Mouse (Mus musculus): ENCODE measurements around the gene Pgrmc1.

Pgrmc1 gene

DNA sequence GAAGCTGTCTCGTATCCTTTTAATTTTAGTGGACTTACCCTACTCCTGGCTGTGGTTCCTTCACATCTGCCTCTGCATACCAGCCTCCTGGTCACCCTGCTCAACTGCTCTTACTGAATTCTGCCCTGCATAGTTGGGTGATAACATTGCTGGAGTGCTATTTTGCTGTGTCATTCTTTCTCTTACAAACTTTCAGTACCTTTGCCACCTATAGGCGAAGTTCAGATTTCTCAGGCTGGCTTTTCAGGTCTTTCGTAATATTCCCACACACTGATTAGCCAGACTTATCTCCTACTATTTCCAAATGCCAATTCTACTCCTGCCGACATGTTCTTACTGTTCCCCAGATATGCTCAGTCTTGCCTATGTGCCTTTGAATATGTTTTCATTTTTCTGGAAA lies 6.0 kb downstream of the Pgrmc1 start:
- no peak for DNase-seq (ENCODE audit: low spot score in 2 of 2)

DNA sequence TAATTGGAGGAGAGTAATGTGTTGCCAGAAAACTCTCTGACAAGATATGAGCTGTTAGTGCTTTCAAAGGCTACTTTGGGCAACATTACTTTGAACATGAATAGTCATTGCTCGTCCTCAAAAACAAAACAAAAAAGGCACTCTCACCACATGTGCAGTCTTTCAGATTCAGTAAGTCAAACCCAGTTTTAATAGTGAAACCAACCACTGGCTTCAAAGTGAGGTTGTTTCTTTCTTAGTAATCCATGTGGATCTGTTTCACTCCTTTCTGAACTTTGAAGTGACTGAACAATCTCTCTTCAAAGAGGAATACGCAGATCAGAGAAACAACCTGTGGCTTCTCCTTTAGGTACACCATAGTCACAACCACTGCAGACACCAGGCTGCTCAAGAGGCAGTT lies 11.1 kb downstream of the Pgrmc1 start:
- DNase-seq (ENCODE audit: low spot score in 2 of 2) = no peak

DNA sequence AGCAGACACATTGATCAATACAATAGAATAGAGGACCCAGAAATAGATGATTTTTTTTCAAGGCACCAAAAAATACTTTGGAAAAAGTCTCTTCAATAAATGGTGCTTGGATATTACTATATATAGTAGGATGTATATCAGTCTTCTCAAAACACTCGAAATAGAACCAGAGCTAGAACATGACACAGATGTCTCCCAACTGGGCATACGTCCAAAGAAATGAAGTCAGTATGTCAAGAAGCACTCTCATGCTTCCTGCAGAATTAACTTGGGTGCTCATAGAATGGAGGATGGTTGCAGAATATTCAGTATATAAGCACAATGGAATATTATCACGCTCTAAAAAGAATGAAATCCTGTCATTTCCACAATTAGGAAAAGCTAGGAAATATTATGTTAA lies 30.1 kb downstream of the Pgrmc1 start:
- DNase-seq (ENCODE audit: low spot score in 2 of 2) = no peak

DNA sequence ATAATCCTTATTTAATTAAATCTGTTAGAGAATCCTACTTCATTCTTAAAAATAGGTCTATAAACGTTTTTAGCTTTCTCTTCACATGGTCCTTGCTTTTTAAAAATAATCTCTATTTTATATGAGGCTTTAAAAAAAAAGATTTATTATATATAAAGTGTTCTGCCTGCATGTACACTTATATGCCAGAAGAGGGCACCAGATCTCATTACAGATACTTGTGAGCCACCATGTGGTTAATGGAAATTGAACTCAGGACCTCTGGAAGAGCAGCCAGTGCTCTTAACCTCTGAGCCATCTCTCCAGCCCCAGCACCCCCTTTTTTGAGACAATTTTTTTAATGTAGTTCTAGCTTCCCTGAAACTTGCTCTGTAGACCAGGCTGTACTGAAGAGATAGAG lies 32.8 kb downstream of the Pgrmc1 start:
- no peak for DNase-seq (ENCODE audit: low spot score in 2 of 2)

DNA sequence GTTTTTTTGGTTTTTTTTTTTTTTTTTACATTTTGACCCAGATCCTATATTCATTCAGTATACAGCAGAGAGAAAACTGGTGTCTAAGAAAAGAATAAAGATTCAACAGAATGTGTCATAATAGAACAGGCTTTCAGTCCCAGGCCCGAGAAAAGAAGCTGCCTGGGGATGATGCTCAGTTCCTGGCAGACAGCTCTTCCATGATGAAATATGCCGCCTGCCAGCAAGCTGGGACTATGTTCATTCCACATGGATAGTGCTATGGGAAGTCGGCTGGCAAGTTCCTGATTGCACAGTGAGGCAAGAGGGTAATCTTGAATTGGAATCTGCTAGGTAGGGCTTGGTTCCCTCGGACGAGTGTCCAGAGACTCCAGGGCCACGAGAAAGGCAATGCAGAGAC lies 42.0 kb downstream of the Pgrmc1 start:
- peak in 1 of 2 experiments; percentile 12 for DNase-seq (ENCODE audit: low spot score in 2 of 2)

DNA sequence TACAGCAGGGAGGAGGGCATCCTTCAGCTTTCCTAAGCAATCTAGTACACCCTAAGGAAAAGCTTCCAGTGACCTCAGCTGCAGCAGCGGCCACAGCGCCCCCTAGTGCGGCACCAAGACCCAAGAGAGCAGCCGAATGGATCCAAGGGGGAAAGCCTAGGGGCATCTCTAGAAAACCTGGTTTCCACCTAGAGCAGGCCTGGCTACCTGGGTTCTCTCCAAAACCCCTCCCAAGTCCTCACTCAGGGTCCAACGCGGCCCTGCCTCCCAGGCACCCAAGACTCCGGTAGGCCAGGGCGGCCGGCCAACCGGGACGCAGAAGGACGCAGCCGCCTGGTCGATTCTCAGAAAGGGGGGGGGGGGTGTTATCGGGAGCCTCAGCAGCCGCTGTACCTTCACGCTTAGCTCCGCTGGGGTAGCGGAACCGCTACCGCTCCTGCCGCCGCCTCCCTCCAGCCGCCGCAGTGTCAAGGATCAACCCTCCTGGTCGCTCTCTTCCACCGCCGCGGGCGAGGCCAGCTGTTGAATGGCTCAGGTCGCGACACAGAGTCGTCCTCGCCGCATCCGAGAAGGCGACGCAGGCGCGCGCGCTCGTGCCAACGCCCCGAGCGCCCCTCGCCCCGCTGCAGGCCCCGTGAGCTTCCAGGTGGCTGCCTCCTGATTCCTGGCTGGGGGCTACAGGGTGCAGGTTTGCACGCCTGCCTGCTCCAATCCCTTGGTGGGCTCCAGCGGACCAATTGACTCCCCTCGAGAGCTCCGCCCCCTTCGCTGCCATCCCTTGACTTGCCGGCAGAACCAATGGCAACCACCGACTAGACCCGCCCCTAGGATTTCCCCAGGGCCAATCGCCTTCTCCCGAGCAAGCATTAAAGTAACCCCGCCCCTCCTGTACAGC lies 46.9 kb downstream of the Pgrmc1 start, which contains the start of gene Akap17b:
Gene Akap17b, minus strand, starts transcription at position 739 of the 895 bp plus-strand sequence.
- DNase-seq (ENCODE audit: low spot score in 2 of 2) = peak; percentile 79 to 81

Data from frontal cortex, postnatal 10 days (tissue).